Mouse (Mus musculus): ENCODE data around the gene Tmem43. TPM values are rescaled to one million over a fixed set of nuclear protein-coding genes. Genes with fewer than 3 reads are reported as not detected.

Gene Tmem43
- polyA plus RNA-seq, 1 experiment = 65.4 TPM

- no peak for DNase-seq (ENCODE audit: low spot score)
Observed at GRCm38 (mm10) chr6:91534268-91534667, 60.8 kb downstream of the Tmem43 start.

- no peak for DNase-seq (ENCODE audit: low spot score)
Observed at GRCm38 (mm10) chr6:91535231-91535630, 61.7 kb downstream of the Tmem43 start.

GRCm38 (mm10) chr6:91536047-91536765, 62.7 kb downstream of the Tmem43 start:
- no peak for DNase-seq (ENCODE audit: low spot score)

Other genes starting within 250 kb of the Tmem43 start
- not detected in 2 replicates for gene Wnt7a, start 62.3 kb upstream of the Tmem43 start, polyA plus RNA-seq (2012; rRNA removed)
- gene Chchd4, start 157 bp upstream of the Tmem43 start, polyA plus RNA-seq (2012; rRNA removed) = 6.7 and 7.6 TPM in 2 replicates
- gene Xpc, start 42.2 kb downstream of the Tmem43 start, polyA plus RNA-seq (2012; rRNA removed) = 17.6 and 19.0 TPM in 2 replicates
- 53.6 and 67.6 TPM in 2 replicates for gene Lsm3, start 42.2 kb downstream of the Tmem43 start, polyA plus RNA-seq (2012; rRNA removed)
- 55.0 and 73.2 TPM in 2 replicates for gene Slc6a6, start 210.3 kb downstream of the Tmem43 start, polyA plus RNA-seq (2012; rRNA removed)

Data from urinary bladder, adult 2 months (tissue).